Mouse (Mus musculus) stomach, postnatal 0 days (tissue): ENCODE data around the gene Slc44a1.

Source experiments
- CTCF ChIP-seq: IDR thresholded peaks from 2 replicates; pipeline ENCODE4 v1.5.1; 2016; ENCODE audit warnings: antibody characterized with exemption, low read depth, mild to moderate bottlenecking, moderate library complexity
- EP300 ChIP-seq: optimal IDR thresholded peaks from 2 replicates; pipeline ENCODE3; 2016; ENCODE audit warnings: antibody characterized with exemption

GRCm38 (mm10) chr4:53411958-53412870 is 28.0 kb upstream of the Slc44a1 start:
- TF ChIP-seq CTCF (no peak), EP300 (no peak)
